Mouse (Mus musculus) right cerebral cortex, postnatal 25 days (tissue): ENCODE data around the gene Fbxw17.
"Not testable (repeated sequence)": the region's sequence is repeated elsewhere in the genome, so short reads cannot be mapped to it uniquely, and the experiment has no call there.

Experiments used
- DNase-seq: peaks from one replicate; pipeline ENCODE4 v3.0.0; 2022

Gene Fbxw17

DNA sequence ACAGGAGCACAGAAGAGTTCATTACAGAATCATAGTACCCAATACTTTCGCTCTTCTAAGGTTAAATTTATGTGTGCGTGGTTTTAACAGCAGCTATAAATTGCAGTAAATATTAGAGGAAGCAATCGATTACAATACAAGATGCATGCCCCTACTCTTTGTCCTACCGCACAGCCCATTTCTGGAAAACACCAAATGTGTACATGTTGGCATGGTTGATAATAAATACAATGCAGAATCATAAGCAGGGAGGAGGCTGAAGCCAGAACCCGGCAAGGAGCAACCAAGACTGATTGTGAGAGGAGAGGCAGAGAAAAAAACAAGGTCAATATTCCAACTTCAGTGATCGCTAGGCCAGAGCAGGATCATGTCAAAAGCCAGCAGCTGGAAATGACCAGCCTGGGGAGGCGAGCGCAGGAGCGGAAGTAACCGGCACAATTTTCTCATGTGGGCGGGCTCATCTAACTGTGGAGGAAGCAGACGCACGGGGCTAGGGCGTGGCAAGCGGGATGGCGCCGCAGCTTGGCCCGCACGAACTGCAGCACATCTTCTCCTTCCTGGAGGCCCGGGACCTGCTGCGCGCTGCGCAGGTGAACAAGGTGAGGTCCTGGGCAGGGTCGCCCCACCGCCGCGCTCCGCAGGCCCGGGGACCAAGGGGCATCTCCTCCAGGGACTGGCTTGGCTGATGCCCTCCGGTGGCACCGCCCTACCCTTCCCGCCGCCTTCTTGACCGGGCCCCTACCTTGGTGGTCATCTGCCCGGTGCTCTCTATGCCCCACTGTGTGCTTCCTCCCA lies at the start of gene Fbxw17:
TSS of gene Fbxw17 (plus strand) at position 476 of the 795 bp plus-strand sequence.
- peak; percentile 81 for DNase-seq

DNA sequence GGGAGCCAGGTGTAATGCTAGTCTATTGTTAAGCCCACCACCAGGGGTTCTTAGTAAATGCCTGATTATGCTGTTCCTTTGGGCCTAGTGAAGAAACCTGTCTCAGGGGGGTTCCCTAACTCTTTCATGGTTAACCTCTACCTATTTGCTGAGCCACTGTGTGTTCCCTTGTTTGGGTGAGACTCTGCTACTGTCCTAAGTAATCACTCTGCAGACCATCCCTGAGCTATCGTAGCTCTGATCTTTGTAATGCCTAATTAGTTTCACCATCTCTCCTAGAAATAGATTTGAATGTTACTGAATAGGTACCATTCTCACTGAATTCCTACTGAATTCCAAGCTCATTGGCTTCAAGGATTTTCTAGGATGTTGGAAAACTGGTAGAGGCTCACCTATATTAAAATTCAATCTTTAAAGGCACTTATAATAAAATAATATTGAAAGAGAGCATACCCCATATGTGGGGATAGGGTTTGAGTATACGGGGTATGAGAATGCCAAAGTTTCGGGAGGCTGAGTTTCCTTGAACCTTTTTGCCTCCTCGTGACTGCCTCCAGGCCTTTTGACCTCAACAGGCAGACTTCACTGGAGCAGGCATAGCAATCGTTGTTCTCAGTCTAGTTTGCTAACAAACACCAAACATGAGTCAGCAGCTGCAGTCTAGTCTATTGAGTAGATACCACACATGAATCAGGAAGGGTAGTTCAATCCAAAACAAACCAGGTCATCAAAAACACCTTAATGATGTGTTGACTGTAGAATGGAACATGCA lies 44.5 kb upstream of the Fbxw17 start:
- DNase-seq, result not testable (repeated sequence)

DNA sequence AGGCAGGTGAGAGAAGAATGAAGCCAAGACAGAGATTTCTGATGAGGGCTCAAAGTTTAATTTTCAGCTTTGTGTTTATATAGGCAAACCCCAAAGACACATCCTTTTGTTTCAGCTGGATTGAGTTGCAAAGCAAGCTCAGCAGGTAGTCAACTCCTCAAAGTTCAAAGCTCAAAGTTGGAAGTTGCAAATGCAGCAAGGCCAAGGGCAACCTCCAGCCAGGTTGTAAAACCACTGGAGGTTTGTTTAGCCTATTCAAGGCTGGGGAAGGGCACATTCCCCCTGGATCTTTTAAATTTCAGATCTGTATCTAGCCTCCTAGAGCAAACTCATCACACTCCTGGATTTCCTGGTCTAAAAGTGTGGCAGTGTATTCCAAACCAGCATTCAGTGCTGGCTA lies 28.5 kb upstream of the Fbxw17 start:
- not testable (repeated sequence) for DNase-seq

DNA sequence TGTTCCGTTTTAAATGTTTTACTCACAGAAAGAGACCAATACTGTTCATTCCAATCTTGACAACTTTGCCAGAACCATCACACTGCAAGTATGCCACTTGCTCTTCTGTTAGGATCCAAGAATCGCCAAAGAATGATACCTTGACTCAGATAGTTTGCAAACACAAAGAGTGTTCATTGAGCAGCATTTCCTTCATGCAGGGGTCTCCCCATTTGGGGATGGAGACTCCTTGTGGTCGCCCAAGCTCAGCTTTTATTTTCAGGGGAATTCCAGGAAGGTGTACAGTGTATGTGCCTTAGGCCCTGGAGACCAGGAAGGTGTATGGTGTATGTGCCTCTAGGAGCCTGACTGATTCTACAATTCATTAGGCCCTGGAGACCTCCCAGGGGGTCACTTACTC lies 757 bp downstream of the Fbxw17 start:
- DNase-seq, result no peak

DNA sequence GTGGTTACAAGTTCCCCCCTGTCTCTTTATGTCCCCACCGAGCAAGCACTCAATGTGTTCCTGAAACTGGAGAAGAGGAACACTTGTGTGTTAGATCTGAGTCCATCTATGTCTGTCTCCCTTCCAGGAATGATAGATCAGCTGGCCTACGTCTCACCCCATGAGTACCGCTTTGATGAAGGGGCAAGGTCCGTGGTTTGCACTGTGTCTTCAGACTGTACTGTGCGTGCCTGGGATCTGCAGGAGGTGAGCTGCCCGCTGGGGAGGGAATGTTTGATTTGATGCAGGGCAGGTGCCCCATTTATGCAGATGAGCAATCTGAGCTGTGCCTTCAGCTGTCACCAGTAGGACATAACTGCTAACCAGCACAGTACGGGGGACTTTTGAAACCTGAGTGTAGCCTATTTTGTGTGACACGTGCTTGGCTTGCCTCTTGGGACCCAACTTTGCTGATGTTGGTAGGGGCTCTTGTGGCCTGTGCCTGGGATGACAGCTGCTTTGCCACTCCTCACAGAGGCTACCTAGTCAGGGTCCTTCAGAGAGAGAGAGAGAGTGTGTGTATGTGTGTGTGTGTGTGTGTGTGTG lies 6.1 kb downstream of the Fbxw17 start:
- DNase-seq, result no peak

DNA sequence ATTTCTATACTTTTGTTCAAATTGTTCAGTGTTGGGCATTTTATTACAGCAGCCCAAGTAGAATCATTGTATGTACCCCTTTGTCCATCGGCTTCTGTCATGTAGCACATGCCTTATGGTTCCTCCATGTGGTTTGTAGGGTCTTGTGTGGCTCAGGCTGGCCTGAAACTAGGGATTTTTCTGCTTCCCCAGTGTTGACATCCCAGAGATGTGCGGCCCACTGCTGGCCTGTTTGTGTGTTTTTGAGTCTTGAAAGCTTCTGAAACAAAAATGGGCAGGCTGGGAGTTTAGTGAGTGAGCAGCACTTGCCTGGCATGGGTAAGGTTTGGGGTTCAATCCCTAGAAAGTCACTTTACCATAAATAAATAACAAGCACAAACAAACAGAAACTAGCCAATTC lies 6.9 kb downstream of the Fbxw17 start:
- no peak for DNase-seq

DNA sequence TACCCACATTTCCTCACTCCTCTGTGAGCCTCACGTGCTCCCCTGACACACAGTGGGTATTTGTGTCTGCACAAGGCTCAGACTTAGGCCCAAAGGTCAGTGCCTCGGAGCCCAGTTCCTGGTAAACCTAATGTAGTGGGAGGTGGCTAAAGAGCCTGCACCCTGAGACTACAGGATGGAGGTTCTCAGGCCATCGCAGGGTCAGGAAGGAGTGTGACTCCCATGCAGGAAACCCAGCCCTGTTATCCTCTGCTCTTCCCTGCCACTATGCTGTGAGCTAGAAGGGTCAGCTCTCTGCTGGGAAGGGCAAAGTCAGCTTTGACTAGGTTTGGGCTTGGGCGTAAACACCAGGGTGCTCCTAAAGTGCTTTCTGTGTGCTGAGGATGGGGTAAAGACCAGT lies 9.0 kb downstream of the Fbxw17 start:
- DNase-seq, result no peak

DNA sequence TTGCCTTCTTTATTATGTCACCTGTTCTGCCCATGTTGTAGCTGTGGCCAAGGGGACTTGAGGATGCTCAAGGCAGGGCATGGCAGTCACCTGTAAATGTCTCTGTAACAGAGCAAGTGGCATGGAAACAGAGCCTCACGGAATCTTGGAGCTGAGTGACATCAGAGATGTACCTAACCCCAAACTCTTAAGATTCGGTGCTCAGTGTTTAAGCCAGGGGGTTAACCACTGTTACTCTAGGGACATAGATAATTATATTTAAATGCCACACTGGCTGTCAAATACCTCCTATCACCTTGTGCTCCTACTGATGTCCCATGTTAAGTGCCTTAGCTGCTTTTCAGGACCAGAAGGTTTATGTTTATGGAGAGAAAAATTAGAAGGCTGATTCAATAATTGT lies 26.1 kb downstream of the Fbxw17 start, which contains the start of gene Gm47429:
TSS of gene Gm47429 (minus strand) at position 101 of the 400 bp plus-strand sequence.
- no peak for DNase-seq

DNA sequence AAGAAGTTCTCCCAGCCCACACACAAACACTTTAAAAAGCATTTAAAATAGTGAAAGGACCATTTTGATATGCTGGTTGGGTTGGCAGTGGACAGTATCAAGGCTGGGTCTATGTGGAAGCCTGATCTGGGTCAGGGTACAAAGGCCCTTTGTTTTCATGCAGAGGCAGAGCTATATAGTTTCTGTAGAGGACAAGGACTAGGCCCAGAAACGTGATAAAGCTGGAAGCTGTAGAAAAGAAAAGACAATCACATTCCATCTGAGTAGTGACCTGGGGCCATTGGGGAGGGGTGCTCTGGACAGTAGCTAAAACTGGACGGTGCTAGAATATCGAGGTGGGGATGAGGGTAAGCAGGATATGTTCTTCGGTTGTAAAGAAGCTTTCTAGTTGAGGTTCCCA lies 27.6 kb downstream of the Fbxw17 start:
- DNase-seq, result no peak

DNA sequence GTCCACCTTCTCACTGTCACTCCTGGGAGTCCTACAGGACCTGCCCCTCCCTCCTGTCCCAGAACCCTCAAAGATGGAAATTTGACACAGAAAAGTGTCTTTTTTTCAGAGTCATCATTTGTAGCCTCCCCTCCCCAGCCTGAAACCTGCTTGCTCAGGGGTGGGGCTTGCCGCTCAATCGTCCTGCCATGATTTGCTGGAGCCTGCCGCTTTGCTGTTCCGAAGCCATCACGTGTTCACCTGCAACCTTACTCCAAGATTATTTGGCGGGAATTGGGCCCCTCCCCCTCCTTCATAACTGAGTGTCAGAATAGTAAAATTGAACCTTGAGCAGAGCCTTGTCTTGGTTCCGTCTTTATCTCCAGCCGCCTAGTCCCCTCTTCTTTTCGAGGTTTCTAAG lies 34.6 kb downstream of the Fbxw17 start:
- DNase-seq, result not testable (repeated sequence)

DNA sequence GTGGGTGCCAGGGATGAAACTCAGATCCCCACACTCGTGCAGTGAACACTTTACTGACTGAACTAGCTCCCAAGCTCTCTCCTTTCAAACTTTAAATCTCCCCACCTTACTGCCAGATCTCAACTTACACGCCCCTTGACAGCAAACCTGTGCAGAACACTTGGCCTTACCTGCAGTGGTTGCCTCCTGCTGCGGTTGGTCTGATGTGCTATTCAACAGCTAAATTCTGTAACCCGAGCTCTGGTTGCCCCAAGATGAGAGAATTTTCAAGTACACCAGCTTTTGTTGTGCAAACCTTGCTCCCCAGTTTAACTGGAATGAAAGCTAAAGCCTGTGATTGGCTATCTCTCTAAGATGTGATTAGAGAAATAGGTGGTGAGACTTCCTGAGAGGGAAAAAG lies 35.8 kb downstream of the Fbxw17 start:
- DNase-seq, result no peak

DNA sequence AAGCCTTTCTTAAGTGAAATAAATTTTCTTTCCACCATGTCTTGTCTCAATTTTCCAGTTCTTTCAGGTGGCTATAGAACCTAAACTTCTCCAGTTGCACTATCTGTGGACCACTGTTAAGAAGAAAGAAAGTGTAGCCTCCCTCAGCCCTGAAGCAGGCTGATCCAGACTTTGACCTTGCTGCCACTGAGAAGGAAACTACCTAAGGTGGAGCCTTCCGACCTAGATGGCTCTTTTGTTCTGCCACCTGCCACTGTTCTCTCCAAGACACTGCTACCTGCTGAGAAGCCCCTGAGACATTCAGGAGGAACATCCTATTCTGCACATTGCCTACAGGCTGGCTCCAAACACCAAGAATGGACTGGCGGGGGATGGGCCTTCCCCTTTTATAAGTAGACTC lies 42.8 kb downstream of the Fbxw17 start:
- DNase-seq, result not testable (repeated sequence)

DNA sequence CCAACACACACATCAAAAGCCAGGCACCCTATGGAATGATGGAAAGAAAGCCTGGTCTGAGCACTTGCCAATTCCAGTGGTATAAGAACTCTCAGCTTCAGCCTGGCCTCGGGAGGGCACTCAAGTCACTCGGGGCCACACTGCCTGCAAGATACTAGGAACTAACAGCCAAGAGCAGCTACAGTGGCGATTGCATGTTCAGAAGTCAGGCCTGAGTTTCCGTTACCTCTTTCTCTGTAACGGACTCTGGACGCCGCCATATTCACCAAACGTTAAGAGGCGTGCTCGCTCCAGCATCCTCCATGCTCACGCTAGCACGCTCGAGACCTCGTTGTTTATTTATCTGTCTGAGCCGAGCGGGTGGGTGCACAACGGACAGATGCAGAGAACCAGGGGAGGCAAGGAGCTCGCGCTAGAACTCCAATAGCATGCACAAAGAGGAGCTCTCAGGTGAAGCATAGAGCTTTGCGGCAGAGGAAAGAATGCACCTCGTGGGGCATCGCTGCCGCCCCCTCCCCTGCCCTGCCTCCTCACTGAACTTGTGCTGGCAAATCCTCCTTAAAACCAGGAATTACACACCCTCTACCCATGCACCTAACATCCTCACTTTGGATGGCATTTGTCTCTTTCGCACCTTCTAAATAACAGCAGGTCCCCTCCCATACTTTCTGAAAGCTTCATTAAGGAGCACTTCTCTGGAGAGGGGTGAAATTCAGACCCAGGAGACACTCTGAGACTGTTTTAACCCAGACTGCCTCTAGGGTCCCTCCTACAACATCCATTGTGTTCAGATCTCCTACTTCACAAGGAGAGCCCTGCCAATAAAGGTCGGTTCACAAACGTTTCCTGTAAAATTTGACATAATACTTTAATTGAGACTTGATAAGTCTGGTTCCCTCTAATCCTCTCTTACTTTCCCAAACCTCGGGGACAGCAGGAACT lies 47.2 kb downstream of the Fbxw17 start:
- DNase-seq, result no peak

DNA sequence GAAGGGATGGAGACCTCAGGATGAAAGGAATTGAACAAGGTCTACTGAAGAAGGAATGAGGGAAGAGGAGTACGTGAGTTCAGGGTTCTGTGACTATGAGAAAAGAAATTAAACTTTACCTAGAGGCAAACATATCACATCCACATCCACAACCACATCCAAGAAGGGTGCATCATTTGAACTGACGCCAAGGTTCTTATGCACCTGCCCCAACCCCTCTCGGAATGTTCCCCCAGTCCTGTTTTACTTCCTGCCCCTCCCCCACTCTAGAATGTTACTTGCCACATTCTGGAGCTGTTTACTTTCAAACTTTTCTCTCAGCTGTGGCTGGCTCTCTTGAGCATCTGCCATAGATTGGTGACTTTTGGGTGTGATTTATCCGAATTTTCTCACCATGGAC lies 49.3 kb downstream of the Fbxw17 start, which contains the start of gene Nutm2:
TSS of gene Nutm2 (plus strand) at position 301 of the 400 bp plus-strand sequence.
- DNase-seq, result no peak
